Mouse (Mus musculus) retina, adult 2 months (tissue): ENCODE results near the gene Sbf2.
"Not testable (repeated sequence)": the region's sequence is repeated elsewhere in the genome, so short reads cannot be mapped to it uniquely, and the experiment has no call there.

Source experiments
- DNase-seq: peaks from one replicate; pipeline ENCODE4 v3.0.0-alpha.2; 2012; ENCODE audit warnings: low read depth, low spot score

The Sbf2 gene

GRCm38 (mm10) chr7:110614133-110615063 is at the start of gene Sbf2:
Gene Sbf2 (minus strand): TSS chr7:110614922.
- DNase-seq, result peak; percentile 66

DNA sequence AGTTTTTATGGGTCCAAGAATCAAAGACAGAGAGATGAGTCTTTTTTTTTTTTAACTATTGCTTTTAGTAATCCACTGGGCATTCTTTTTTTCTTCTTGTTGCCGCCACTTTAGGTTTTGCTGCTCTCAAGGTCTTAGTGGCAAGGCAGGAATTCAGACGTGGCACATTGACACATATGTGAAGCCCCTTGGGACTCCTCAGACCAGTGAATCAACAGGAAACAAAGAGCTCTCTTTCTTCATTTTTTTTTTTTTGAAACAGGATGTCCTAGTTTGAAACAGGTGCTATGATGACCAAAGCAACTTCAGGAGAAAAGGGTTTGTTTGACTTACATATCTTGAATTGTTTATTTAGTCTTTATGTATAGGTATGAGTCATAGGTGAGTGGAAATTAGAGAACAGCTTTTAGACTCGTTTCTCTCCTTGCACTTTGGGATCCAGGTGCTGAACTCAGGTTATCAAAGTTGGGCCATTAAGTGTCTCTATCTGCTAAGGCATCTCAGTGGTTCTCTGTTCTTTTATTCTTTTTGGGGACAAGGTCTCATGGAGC is 43.7 kb upstream of the Sbf2 start:
- no peak for DNase-seq

DNA sequence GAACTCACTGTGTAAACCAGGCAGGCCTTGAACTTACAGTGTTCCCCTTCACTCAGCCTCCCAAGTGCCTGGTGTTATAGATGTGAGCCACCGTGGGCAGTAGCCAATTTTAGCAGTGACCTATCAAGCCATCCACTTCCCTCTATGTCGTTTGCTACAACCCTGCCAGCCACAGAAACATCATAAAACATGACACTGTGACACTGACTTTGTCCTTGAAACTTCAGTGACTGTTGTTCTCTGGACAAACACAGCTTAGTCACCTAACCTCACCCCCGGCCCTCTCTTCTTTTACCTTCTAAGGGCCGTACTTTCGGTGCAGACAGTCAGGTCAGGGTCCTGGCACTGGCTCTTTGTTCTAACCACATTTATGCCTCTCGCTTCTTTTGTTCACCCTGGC is 41.2 kb upstream of the Sbf2 start:
- DNase-seq, result no peak

DNA sequence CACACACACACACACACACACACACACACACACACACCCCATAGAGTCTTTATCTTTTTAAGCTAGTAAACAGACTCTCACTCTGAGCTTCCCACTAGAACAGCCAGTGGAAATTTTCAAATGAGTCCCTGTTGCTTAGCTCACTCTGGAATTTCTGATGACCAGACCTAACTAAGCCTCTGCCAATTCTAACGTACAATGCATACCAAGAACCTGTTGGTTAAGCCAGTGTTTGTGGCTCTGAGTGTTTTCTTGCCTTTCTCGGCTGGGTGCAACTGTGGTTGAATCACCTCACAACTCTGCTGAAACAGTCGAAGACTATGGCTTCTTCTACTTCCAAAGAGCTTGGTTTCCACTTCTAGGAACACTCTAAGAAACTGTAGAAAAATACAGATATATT is 40.5 kb upstream of the Sbf2 start:
- DNase-seq, result no peak

GRCm38 (mm10) chr7:110651091-110651490 is 36.4 kb upstream of the Sbf2 start:
- no peak for DNase-seq

DNA sequence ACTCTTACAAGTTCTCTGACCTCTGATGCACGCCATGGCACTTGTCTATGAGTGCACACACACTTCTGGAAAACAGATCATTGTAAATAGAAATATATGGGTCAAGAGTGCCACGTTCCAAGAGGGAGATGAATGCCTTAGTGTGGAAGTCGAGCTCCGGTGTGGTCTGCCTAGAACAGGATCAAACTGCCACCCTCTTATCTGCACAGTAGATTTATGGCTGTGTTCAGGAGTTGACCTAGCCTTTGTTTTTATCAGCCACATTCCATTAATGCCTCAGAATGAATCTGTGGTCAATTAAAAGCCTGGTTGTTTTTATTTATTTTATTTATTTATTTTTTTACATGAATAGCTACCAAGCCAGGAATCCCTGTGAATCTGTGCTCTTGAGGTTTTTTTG is 35.8 kb upstream of the Sbf2 start:
- DNase-seq, result no peak

GRCm38 (mm10) chr7:110649133-110649987 is 34.6 kb upstream of the Sbf2 start:
- no peak for DNase-seq

GRCm38 (mm10) chr7:110648455-110649085 is 33.8 kb upstream of the Sbf2 start:
- DNase-seq, result no peak

- DNase-seq, result no peak
These were observed 33.1 kb upstream of the Sbf2 start for GRCm38 (mm10) chr7:110647559-110648454.

GRCm38 (mm10) chr7:110646611-110647407 is 32.1 kb upstream of the Sbf2 start:
- no peak for DNase-seq

DNA sequence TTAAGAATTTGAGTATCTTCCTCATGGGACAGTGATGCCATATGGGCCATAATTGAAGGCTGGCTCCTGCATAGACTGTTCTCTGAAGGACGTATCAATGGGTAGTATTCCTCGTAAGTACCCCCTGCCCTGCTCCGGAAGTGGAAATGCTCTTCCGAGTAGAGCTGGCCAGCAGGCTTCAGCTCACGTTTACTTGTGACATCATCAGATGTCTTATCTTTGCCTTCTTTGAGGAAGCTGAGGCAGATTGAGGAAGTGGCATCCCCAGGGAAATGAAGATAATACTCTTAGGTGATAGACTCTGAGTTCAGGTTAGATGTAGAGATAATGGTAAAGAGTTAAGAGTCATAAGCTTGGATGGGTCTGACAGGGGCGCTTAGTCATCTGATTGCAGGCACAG is 31.1 kb upstream of the Sbf2 start:
- no peak for DNase-seq

- peak; percentile 57 for DNase-seq
These were observed 30.6 kb upstream of the Sbf2 start for GRCm38 (mm10) chr7:110645311-110645710.

DNA sequence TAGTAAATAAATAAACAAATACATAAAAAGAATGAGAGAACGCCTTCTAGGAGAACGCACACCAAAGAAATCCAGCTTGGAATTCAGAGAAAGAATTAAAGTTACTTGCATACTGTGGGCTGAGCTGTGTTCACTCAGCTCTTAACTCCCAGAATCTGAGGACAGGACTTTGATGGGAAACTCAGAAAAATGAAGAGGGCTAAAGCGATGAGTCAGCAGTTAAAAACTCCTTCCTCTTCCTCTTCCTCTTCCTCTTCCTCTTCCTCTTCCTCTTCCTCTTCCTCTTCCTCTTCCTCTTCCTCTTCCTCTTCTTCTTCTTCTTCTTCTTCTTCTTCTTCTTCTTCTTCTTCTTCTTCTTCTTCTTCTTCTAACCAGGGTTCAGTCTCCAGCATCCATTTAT is 25.2 kb upstream of the Sbf2 start:
- not testable (repeated sequence) for DNase-seq

DNA sequence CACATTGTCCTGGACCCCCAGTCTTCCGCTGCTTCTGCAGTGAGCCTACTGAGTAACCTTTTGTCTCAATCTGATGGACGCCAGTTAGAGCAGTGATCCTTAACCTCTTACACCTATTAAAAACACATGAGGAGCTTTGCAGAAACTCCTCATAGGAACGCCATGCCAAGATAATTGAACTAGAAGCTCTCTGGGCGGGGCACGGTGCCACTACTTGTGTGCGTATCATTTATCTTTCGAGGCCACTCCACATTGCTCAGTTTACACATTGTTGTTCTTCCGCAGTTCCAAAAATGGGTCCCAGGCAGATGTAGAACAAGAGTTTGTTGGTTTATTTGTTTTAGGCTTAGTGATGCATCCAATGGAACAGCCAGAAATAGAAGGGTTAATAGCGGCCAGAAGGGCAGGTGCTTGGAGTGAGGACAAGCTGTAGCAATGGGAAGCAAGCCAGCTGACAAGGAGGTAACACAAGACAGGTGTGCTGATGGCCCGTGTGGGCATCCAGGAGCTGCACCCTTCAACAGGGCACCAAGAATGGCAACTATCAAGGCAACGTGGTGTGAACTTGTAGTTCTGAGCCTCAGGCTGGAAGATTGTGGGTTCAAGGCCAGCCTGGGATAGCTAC is 24.7 kb upstream of the Sbf2 start:
- no peak for DNase-seq

GRCm38 (mm10) chr7:110638305-110639110 is 23.8 kb upstream of the Sbf2 start:
- no peak for DNase-seq

- no peak for DNase-seq
These were observed 21.8 kb upstream of the Sbf2 start for GRCm38 (mm10) chr7:110636559-110636958.

- DNase-seq, result no peak
These were observed 21.2 kb upstream of the Sbf2 start for GRCm38 (mm10) chr7:110635929-110636328.

DNA sequence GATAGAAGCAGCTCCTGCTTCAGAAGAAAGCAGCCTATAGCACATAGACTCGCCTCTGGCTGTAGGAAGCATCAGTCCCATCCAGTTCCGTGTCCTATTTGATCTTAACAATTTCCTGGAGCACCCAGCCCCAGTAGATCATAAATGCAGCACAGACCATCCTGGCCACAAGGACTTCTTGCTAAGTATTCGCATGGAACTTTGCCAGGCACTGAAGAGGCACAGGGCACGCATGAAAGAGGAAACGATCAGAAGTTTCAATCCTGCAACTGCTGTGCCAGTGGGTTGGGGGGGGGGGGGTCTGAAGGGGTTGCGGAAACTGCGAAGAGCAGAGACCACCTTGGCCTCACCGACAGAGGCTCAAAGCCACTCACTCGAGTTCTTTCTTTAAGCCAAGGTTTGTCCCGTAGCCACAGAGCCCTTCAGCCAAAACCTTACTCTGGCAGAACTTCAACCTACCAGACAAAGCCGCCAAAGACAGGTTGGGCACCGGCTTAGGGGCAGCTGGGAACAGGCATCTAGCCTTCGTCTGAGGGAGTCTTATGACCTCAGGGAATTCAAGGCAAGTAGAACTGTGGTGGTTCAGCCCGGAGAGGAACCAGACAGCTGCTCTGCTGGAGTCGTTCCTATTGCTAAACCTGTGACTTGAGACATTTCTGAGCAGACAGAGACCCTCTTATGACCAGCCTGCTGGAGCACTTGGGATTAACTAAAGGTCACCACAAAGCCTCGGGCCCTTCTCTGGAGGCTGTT is 16.6 kb upstream of the Sbf2 start:
- no peak for DNase-seq
